Mouse (Mus musculus): ENCODE measurements at regions not wholly inside any gene's neighbourhood (a gene's known extent, or its start where the extent isn't known, plus 50 kb on each side); places are given as distances from the start of the nearest gene placed in this dataset.

- ATAC-seq: no peak
- H3K9me3 ChIP-seq (ENCODE audit: low read length): no peaks in the 10 kb centered on the region
- no peaks in the 10 kb centered on the region for H3K27me3 ChIP-seq (replicated peaks; ENCODE audit: insufficient read depth, low read length)
- no peak overlapping the region for H3K4me2 ChIP-seq (replicated peaks; ENCODE audit: low read depth, low read length)
- no peak overlapping the region for H3K9ac ChIP-seq (replicated peaks; ENCODE audit: low read depth)
- TF ChIP-seq EP300 (IDR thresholded peaks at IDR 0.05) (no peak), CTCF (IDR thresholded peaks at IDR 0.05) (no peak)
- DNase-seq (ENCODE audit: low spot score): no peak
- H3K27ac ChIP-seq (ENCODE audit: low read length): no peak overlapping the region
- 55% methylated on average over 5 of the region's 5 CpGs for WGBS
- no peaks in the 10 kb centered on the region for H3K4me1 ChIP-seq (ENCODE audit: insufficient read depth, low read depth, low read length)
- no peak overlapping the region for H3K4me3 ChIP-seq (ENCODE audit: low read depth, low read length)
- H3K36me3 ChIP-seq (ENCODE audit: insufficient read depth, low read length): no peaks in the 10 kb centered on the region
Measured at GRCm38 (mm10) chr10:92410813-92411325, 311.4 kb downstream of the Nedd1 start.

DNA sequence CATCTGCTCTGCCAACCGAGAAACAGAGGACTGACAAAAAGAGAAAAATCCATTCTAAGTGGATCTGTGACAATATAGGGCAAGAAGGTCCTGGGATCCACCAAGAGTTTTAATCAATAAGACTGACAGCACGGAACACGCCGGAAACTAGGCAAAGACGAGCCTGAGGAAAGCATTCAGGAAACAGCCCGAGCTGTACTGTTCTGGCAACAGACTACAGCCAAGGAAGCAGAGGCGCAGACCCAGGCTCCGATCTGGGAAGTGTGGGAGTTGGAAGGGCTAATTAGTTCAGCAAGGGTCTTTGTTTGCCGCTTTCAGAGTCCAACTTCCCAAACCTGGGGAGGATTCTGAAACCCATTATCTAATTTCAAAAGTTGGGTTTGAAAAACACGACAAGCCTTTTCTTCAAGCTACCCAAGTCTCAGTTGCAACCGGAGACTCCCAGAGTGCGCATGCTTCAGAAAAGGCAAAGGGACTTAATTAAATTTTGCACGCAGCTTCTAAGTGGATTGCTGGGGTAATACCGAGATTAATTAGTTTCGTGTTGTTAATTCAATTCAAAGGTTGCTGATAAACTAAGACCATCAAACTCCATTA is 317.4 kb downstream of the Nedd1 start:
- H3K36me3 ChIP-seq (ENCODE audit: insufficient read depth, low read length): no peaks in the 10 kb centered on the region
- DNase-seq (ENCODE audit: low spot score) (no peak), ATAC-seq (no peak)
- no peak overlapping the region for H3K27ac ChIP-seq (ENCODE audit: low read length)
- WGBS: 82% methylated on average over 15 of the region's 15 CpGs
- no peaks in the 10 kb centered on the region for H3K4me1 ChIP-seq (ENCODE audit: insufficient read depth, low read depth, low read length)
- no peak for TF ChIP-seq CTCF (IDR thresholded peaks at IDR 0.05)
- no peak for TF ChIP-seq EP300 (IDR thresholded peaks at IDR 0.05)
- no peaks in the 10 kb centered on the region for H3K9me3 ChIP-seq (ENCODE audit: low read length)
- no peak overlapping the region for H3K9ac ChIP-seq (replicated peaks; ENCODE audit: low read depth)
- no peak overlapping the region for H3K4me2 ChIP-seq (replicated peaks; ENCODE audit: low read depth, low read length)
- no peak overlapping the region for H3K4me3 ChIP-seq (ENCODE audit: low read depth, low read length)
- H3K27me3 ChIP-seq (replicated peaks; ENCODE audit: insufficient read depth, low read length): no peaks in the 10 kb centered on the region

DNA sequence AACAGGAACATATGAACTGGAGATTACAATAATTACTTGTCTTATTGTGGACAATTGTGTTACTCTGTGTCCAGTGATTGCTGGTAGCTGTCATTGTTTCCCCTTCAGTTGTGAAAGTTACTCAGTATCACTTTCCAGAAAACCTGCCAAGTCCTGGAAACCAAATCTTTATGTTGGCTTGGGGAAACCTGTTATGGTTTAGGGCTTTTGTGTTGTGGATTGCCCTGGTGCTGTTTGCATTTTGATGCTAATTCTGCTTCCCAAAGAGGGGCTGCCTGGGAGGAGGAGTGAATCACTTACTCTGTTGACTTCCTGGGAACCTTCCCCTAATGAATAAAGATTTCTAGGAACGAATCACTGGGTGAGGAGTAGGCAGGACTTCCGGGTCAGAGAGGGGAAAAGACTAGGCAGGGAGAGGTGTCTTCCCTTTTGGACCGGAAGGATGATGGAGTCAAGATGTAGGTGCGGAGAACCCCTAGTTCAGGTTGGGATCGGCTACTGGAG is 321.6 kb downstream of the Nedd1 start:
- DNase-seq (ENCODE audit: low spot score): no peak
- TF ChIP-seq EP300 (IDR thresholded peaks at IDR 0.05) (no peak), CTCF (IDR thresholded peaks at IDR 0.05) (no peak)
- no peak overlapping the region for H3K9ac ChIP-seq (replicated peaks; ENCODE audit: low read depth)
- WGBS: 79% methylated on average over 5 of the region's 5 CpGs
- no peak for ATAC-seq
- no peaks in the 10 kb centered on the region for H3K36me3 ChIP-seq (ENCODE audit: insufficient read depth, low read length)
- H3K9me3 ChIP-seq (ENCODE audit: low read length): no peaks in the 10 kb centered on the region
- no peak overlapping the region for H3K4me3 ChIP-seq (ENCODE audit: low read depth, low read length)
- no peak overlapping the region for H3K27ac ChIP-seq (ENCODE audit: low read length)
- no peaks in the 10 kb centered on the region for H3K4me1 ChIP-seq (ENCODE audit: insufficient read depth, low read depth, low read length)
- H3K27me3 ChIP-seq (replicated peaks; ENCODE audit: insufficient read depth, low read length): no peaks in the 10 kb centered on the region
- no peak overlapping the region for H3K4me2 ChIP-seq (replicated peaks; ENCODE audit: low read depth, low read length)

DNA sequence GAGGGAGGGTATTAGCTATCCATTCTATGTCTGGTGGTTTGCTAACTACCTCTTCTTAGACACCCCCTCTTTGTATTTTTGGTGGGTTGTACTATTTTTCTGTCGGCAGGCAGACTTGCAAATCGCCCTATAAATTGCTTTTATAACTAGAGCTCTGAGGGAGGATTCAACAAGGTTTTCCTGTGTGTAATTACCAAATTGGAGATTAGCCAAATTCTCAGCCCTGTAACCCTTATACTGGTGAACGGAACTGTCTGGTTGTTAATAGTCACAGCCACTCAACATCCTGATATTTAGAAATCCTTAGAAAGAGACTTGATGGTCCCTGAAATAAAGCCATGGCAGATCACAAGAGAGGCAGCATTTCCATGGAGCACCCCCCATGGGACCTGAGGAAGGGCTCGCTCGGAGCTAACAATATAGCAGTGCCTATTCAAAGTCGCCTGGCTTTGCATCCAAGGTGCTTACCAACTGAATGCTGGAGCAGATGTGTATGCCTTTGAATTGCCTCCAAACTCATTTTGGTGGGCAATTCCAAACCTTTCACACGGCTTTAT is 333.0 kb downstream of the Nedd1 start:
- H3K27ac ChIP-seq (ENCODE audit: low read length): no peak overlapping the region
- H3K4me2 ChIP-seq (replicated peaks; ENCODE audit: low read depth, low read length): no peak overlapping the region
- H3K4me3 ChIP-seq (ENCODE audit: low read depth, low read length): no peak overlapping the region
- H3K9ac ChIP-seq (replicated peaks; ENCODE audit: low read depth): no peak overlapping the region
- ATAC-seq: no peak
- no peak for DNase-seq (ENCODE audit: low spot score)
- no peaks in the 10 kb centered on the region for H3K4me1 ChIP-seq (ENCODE audit: insufficient read depth, low read depth, low read length)
- TF ChIP-seq EP300 (IDR thresholded peaks at IDR 0.05): no peak
- no peak for TF ChIP-seq CTCF (IDR thresholded peaks at IDR 0.05)
- H3K36me3 ChIP-seq (ENCODE audit: insufficient read depth, low read length): no peaks in the 10 kb centered on the region
- WGBS: 60% methylated on average over 7 of the region's 7 CpGs
- H3K27me3 ChIP-seq (replicated peaks; ENCODE audit: insufficient read depth, low read length): no peaks in the 10 kb centered on the region
- no peaks in the 10 kb centered on the region for H3K9me3 ChIP-seq (ENCODE audit: low read length)

DNA sequence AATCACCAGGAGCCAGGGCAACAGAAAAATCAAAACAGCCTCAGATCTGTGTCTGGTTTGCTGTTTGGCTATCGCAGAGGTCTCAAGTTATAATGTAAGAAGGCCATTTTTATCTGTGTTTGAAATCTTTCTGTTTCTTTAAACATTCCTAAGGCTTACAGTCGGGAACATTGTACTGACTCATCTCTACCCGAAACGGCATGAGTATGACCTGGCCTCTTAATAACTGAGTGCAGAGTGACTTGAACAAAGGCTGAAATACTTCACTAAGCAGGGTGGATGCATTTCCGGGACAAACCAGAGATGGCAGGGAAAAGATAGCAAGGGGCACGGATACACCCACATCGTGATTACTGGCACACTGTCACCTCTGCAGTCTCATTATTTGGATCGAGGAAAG is 355.1 kb downstream of the Nedd1 start:
- ATAC-seq: no peak

GRCm38 (mm10) chr10:92356738-92357137 is 365.5 kb downstream of the Nedd1 start:
- H3K4me1 ChIP-seq (ENCODE audit: insufficient read depth, low read depth, low read length): no peaks in the 10 kb centered on the region
- H3K27ac ChIP-seq (ENCODE audit: low read length): no peak overlapping the region
- ATAC-seq (no peak), DNase-seq (ENCODE audit: low spot score) (no peak)
- TF ChIP-seq EP300 (IDR thresholded peaks at IDR 0.05) (no peak), CTCF (IDR thresholded peaks at IDR 0.05) (no peak)
- 88% methylated on average over 3 of the region's 3 CpGs for WGBS
- H3K36me3 ChIP-seq (ENCODE audit: insufficient read depth, low read length): no peaks in the 10 kb centered on the region
- no peak overlapping the region for H3K9ac ChIP-seq (replicated peaks; ENCODE audit: low read depth)
- no peaks in the 10 kb centered on the region for H3K27me3 ChIP-seq (replicated peaks; ENCODE audit: insufficient read depth, low read length)
- H3K4me2 ChIP-seq (replicated peaks; ENCODE audit: low read depth, low read length): no peak overlapping the region
- no peak overlapping the region for H3K4me3 ChIP-seq (ENCODE audit: low read depth, low read length)
- no peaks in the 10 kb centered on the region for H3K9me3 ChIP-seq (ENCODE audit: low read length)

More for the DNA sequence above, 355.1 kb downstream of the Nedd1 start:
- H3K4me1 ChIP-seq (ENCODE audit: insufficient read depth, low read depth, low read length): no peaks in the 10 kb centered on the region
- H3K27me3 ChIP-seq (replicated peaks; ENCODE audit: insufficient read depth, low read length): no peaks in the 10 kb centered on the region
- TF ChIP-seq EP300 (IDR thresholded peaks at IDR 0.05): no peak
- no peak for TF ChIP-seq CTCF (IDR thresholded peaks at IDR 0.05)
- no peak overlapping the region for H3K4me2 ChIP-seq (replicated peaks; ENCODE audit: low read depth, low read length)
- no peak overlapping the region for H3K4me3 ChIP-seq (ENCODE audit: low read depth, low read length)
- no peaks in the 10 kb centered on the region for H3K36me3 ChIP-seq (ENCODE audit: insufficient read depth, low read length)
- WGBS: 58% methylated on average over 8 of the region's 8 CpGs
- H3K9ac ChIP-seq (replicated peaks; ENCODE audit: low read depth): no peak overlapping the region
- no peak for DNase-seq (ENCODE audit: low spot score)
- H3K9me3 ChIP-seq (ENCODE audit: low read length): no peaks in the 10 kb centered on the region
- no peak overlapping the region for H3K27ac ChIP-seq (ENCODE audit: low read length)
